Mouse (Mus musculus): Measurements from ENCODE around the gene Smpd1. TPM values are rescaled to one million over a fixed set of nuclear protein-coding genes. Genes with fewer than 3 reads are reported as not detected.
A peak's percentile ranks its signal among the peaks of the same experiment; 100 is the strongest.

Gene Smpd1
- total and polyA plus RNA-seq, 2 experiments from 2014 or later = 103 to 177 TPM

GRCm38 (mm10) chr7:105578481-105578880 lies 24.3 kb downstream of the Smpd1 start:
- WGBS = 80% methylated on average over 2 of the region's 2 CpGs
- no peak overlapping the region for H3K4me2 ChIP-seq (ENCODE audit: low read depth, low read length)

GRCm38 (mm10) chr7:105580627-105581089 lies 26.5 kb downstream of the Smpd1 start:
- Histone ChIP-seq H3K4me2 (ENCODE audit: low read depth, low read length) (peak overlapping the region; percentile 73), H3K9ac (replicated peaks; ENCODE audit: low read length) (peak overlapping the region; percentile 91), H3K27me3 (ENCODE audit: insufficient read depth, low read length) (no peaks in the 10 kb centered on the region), H3K36me3 (ENCODE audit: insufficient read depth, low read length) (no peaks in the 10 kb centered on the region), H3K27ac (peak overlapping the region; percentile 98), H3K9me3 (ENCODE audit: low read length) (no peaks in the 10 kb centered on the region), H3K4me3 (ENCODE audit: low read length) (peak overlapping the region; percentile 90), H3K4me1 (ENCODE audit: insufficient read depth, low read length) (peaks cover 13% of the 10 kb centered on the region)
- under 1% methylated on average over 17 of the region's 22 CpGs for WGBS
- DNase-seq (ENCODE audit: low spot score) = peak; percentile 69
- no peak for TF ChIP-seq CTCF (IDR thresholded peaks at IDR 0.05; ENCODE audit: low read depth)
- ATAC-seq = peak; percentile 59

More at GRCm38 (mm10) chr7:105578481-105578880, 24.3 kb downstream of the Smpd1 start:
- H3K4me3 ChIP-seq (ENCODE audit: low read length) = no peak overlapping the region
- H3K9me3 ChIP-seq (ENCODE audit: low read length) = no peaks in the 10 kb centered on the region
- no peak for TF ChIP-seq CTCF (IDR thresholded peaks at IDR 0.05; ENCODE audit: low read depth)
- peaks cover 7% of the 10 kb centered on the region for H3K36me3 ChIP-seq (ENCODE audit: insufficient read depth, low read length)
- no peak overlapping the region for H3K9ac ChIP-seq (replicated peaks; ENCODE audit: low read length)
- ATAC-seq (no peak), DNase-seq (ENCODE audit: low spot score) (no peak)
- H3K4me1 ChIP-seq (ENCODE audit: insufficient read depth, low read length) = peaks cover 13% of the 10 kb centered on the region
- H3K27me3 ChIP-seq (ENCODE audit: insufficient read depth, low read length) = no peaks in the 10 kb centered on the region
- no peak overlapping the region for H3K27ac ChIP-seq

DNA sequence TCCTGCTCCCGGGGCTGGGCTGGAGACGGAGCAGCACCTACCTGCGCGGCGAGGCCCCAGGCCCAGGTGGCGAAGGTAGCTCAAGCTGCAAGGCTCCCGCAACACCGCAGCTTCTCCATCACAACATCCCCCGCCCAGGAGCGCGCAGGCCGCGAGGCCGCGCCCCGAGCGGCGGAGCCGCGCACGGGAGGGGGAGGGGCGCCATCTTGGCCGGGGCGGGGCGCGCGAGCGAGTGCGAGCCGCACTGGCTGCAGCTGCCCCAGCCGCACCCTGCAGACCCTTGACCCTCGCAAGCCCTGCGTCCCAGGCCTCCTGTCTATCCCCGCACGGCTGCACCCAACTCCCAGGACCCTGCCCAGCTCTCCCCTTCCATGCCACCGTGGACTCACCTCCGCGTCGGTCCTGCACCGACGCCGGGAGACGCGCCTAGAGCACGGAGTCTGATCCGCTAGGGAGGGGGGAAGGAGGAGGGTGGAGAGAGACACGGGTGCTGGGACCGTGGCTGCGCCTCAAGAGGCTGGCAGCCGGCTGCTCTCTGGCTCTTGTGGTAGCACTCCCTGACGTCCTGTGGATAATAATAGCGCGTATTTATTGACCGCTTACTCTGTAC lies 27.0 kb downstream of the Smpd1 start, which contains the start of gene Apbb1:
Gene Apbb1 (minus strand): TSS at position 560 of the 610 bp plus-strand sequence.
- Histone ChIP-seq H3K9ac (replicated peaks; ENCODE audit: low read length) (peak within 1 kb of the TSS; percentile 91), H3K36me3 (ENCODE audit: insufficient read depth, low read length) (no peaks in the 10 kb centered on the region), H3K4me1 (ENCODE audit: insufficient read depth, low read length) (peaks cover 13% of the 10 kb centered on the region), H3K27ac (peak within 1 kb of the TSS; percentile 98), H3K4me3 (ENCODE audit: low read length) (peak within 1 kb of the TSS; percentile 90), H3K4me2 (ENCODE audit: low read depth, low read length) (peak within 1 kb of the TSS; percentile 73), H3K27me3 (ENCODE audit: insufficient read depth, low read length) (no peaks in the 10 kb centered on the region), H3K9me3 (ENCODE audit: low read length) (no peaks in the 10 kb centered on the region)
- peak; percentile 25; the same call in 1 of the 2 replicates for TF ChIP-seq CTCF (IDR thresholded peaks at IDR 0.05; ENCODE audit: low read depth)
- peak; percentile 95 for ATAC-seq
- under 1% methylated on average over 30 of the region's 54 CpGs for WGBS
- DNase-seq (ENCODE audit: low spot score) = peak; percentile 92

GRCm38 (mm10) chr7:105581959-105582358 lies 27.8 kb downstream of the Smpd1 start:
- WGBS = 57% methylated on average over 2 of the region's 2 CpGs
- ATAC-seq = no peak

GRCm38 (mm10) chr7:105588325-105588912 lies 34.3 kb downstream of the Smpd1 start:
- ATAC-seq (no peak), DNase-seq (ENCODE audit: low spot score) (no peak)
- Histone ChIP-seq H3K4me3 (ENCODE audit: low read length) (no peak overlapping the region), H3K27ac (no peak overlapping the region), H3K4me1 (ENCODE audit: insufficient read depth, low read length) (no peaks in the 10 kb centered on the region), H3K27me3 (ENCODE audit: insufficient read depth, low read length) (no peaks in the 10 kb centered on the region), H3K36me3 (ENCODE audit: insufficient read depth, low read length) (no peaks in the 10 kb centered on the region), H3K9me3 (ENCODE audit: low read length) (no peaks in the 10 kb centered on the region), H3K9ac (replicated peaks; ENCODE audit: low read length) (no peak overlapping the region), H3K4me2 (ENCODE audit: low read depth, low read length) (no peak overlapping the region)
- 72% methylated on average over 9 of the region's 9 CpGs for WGBS
- TF ChIP-seq CTCF (IDR thresholded peaks at IDR 0.05; ENCODE audit: low read depth) = no peak

More at GRCm38 (mm10) chr7:105581959-105582358, 27.8 kb downstream of the Smpd1 start:
- Histone ChIP-seq H3K27me3 (ENCODE audit: insufficient read depth, low read length) (no peaks in the 10 kb centered on the region), H3K27ac (peak overlapping the region; percentile 98), H3K4me3 (ENCODE audit: low read length) (peak overlapping the region; percentile 90), H3K4me2 (ENCODE audit: low read depth, low read length) (peak overlapping the region; percentile 73), H3K36me3 (ENCODE audit: insufficient read depth, low read length) (no peaks in the 10 kb centered on the region), H3K9ac (replicated peaks; ENCODE audit: low read length) (peak overlapping the region; percentile 91; the same call in 1 of the 2 replicates), H3K9me3 (ENCODE audit: low read length) (no peaks in the 10 kb centered on the region), H3K4me1 (ENCODE audit: insufficient read depth, low read length) (peaks cover 13% of the 10 kb centered on the region)
- TF ChIP-seq CTCF (IDR thresholded peaks at IDR 0.05; ENCODE audit: low read depth) = no peak
- no peak for DNase-seq (ENCODE audit: low spot score)

DNA sequence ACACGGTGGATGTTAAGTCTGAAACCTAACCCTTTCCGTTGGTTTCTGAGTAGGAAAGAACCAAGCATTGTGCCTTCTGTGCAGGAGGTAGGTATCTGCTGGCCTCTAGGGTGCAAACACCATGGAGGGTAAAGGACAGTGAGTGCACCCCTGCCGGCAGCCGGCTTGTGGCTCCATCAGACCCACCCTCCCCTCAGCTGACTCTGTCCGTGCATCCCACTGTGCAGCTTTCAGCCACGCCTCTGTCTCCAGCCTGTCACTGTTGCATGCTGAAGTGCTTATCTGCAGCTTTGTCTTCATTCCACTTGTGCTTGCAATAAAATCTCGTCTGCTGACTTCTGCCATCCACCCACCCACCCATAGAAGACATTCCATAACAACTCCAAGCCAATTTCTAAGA lies 35.9 kb downstream of the Smpd1 start:
- WGBS = 26% methylated on average over 7 of the region's 7 CpGs
- Histone ChIP-seq H3K4me1 (ENCODE audit: insufficient read depth, low read length) (no peaks in the 10 kb centered on the region), H3K4me2 (ENCODE audit: low read depth, low read length) (no peak overlapping the region), H3K36me3 (ENCODE audit: insufficient read depth, low read length) (no peaks in the 10 kb centered on the region), H3K27me3 (ENCODE audit: insufficient read depth, low read length) (no peaks in the 10 kb centered on the region), H3K9me3 (ENCODE audit: low read length) (no peaks in the 10 kb centered on the region), H3K9ac (replicated peaks; ENCODE audit: low read length) (no peak overlapping the region), H3K27ac (no peak overlapping the region), H3K4me3 (ENCODE audit: low read length) (no peak overlapping the region)
- TF ChIP-seq CTCF (IDR thresholded peaks at IDR 0.05; ENCODE audit: low read depth) = no peak
- ATAC-seq (no peak), DNase-seq (ENCODE audit: low spot score) (no peak)
